Mouse (Mus musculus): ENCODE results near the gene Ube4b. TPM values are rescaled to one million over a fixed set of nuclear protein-coding genes. Genes with fewer than 3 reads are reported as not detected.
A peak's percentile ranks its signal among the peaks of the same experiment; 100 is the strongest.

Gene Ube4b
- polyA plus RNA-seq, 1 experiment from 2014 or later, result 29.9 TPM

GRCm38 (mm10) chr4:149404640-149405465 is 21.7 kb downstream of the Ube4b start:
- Histone ChIP-seq H3K27me3 (ENCODE audit: control insufficient read depth, insufficient read depth, low read length) (no peaks in the 10 kb centered on the region), H3K4me3 (ENCODE audit: low read length) (no peak overlapping the region), H3K4me2 (ENCODE audit: low read depth, low read length) (no peak overlapping the region), H3K36me3 (ENCODE audit: control insufficient read depth, insufficient read depth) (no peaks in the 10 kb centered on the region), H3K27ac (ENCODE audit: low read length) (no peak overlapping the region), H3K9ac (ENCODE audit: low read length) (no peak overlapping the region), H3K4me1 (ENCODE audit: control insufficient read depth, insufficient read depth, low read length) (peaks cover 46% of the 10 kb centered on the region), H3K9me3 (replicated peaks; ENCODE audit: control insufficient read depth, low read length) (no peaks in the 10 kb centered on the region)
- WGBS, result 57% methylated on average over 19 of the region's 19 CpGs
- ATAC-seq (replicated peaks; ENCODE audit: extremely low read depth, insufficient read depth, low FRiP score), result no peak

GRCm38 (mm10) chr4:149403037-149403436 is 23.5 kb downstream of the Ube4b start:
- peaks cover 62% of the 10 kb centered on the region for H3K4me1 ChIP-seq (ENCODE audit: control insufficient read depth, insufficient read depth, low read length)
- no peak overlapping the region for H3K9ac ChIP-seq (ENCODE audit: low read length)
- H3K27me3 ChIP-seq (ENCODE audit: control insufficient read depth, insufficient read depth, low read length), result no peaks in the 10 kb centered on the region
- H3K4me3 ChIP-seq (ENCODE audit: low read length), result no peak overlapping the region
- H3K9me3 ChIP-seq (replicated peaks; ENCODE audit: control insufficient read depth, low read length), result no peaks in the 10 kb centered on the region
- 0 out of 2 replicates have a peak overlapping the region, but pooled peaks have one; percentile 21 for H3K27ac ChIP-seq (ENCODE audit: low read length)
- no peak for ATAC-seq (replicated peaks; ENCODE audit: extremely low read depth, insufficient read depth, low FRiP score)
- 27% methylated on average over 6 of the region's 6 CpGs for WGBS
- H3K4me2 ChIP-seq (ENCODE audit: low read depth, low read length), result no peak overlapping the region
- H3K36me3 ChIP-seq (ENCODE audit: control insufficient read depth, insufficient read depth), result peaks cover 6% of the 10 kb centered on the region

DNA sequence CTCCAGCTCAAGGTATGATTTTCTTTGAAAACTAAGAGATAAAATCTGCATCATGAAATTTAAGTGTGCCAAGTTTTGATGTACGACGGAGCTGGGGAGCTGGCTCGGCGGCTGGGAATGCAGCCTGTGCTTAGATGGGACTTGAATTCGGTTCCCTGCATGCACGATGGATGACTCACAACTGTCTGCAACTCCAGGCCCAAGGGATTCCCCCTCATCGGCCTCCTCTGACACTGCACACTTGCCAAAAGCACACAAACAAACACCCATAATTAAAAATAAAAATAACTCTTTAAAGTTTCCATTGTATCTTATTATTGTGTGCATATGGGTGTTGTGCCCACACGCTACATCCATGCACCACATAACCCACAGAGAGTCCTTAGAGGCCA is 25.0 kb downstream of the Ube4b start:
- no peaks in the 10 kb centered on the region for H3K9me3 ChIP-seq (replicated peaks; ENCODE audit: control insufficient read depth, low read length)
- ATAC-seq (replicated peaks; ENCODE audit: extremely low read depth, insufficient read depth, low FRiP score), result no peak
- H3K9ac ChIP-seq (ENCODE audit: low read length), result peak overlapping the region; percentile 38; the same call in 1 of the 2 replicates
- H3K4me1 ChIP-seq (ENCODE audit: control insufficient read depth, insufficient read depth, low read length), result peaks cover 74% of the 10 kb centered on the region
- peak overlapping the region; percentile 59 for H3K27ac ChIP-seq (ENCODE audit: low read length)
- H3K4me3 ChIP-seq (ENCODE audit: low read length), result no peak overlapping the region
- no peaks in the 10 kb centered on the region for H3K27me3 ChIP-seq (ENCODE audit: control insufficient read depth, insufficient read depth, low read length)
- 30% methylated on average over 8 of the region's 8 CpGs for WGBS
- H3K36me3 ChIP-seq (ENCODE audit: control insufficient read depth, insufficient read depth), result peaks cover 7% of the 10 kb centered on the region
- H3K4me2 ChIP-seq (ENCODE audit: low read depth, low read length), result 0 out of 2 replicates have a peak overlapping the region, but pooled peaks have one; percentile 2

GRCm38 (mm10) chr4:149400878-149401590 is 25.5 kb downstream of the Ube4b start:
- Histone ChIP-seq H3K27ac (ENCODE audit: low read length) (peak overlapping the region; percentile 59), H3K36me3 (ENCODE audit: control insufficient read depth, insufficient read depth) (peaks cover 7% of the 10 kb centered on the region), H3K4me3 (ENCODE audit: low read length) (no peak overlapping the region), H3K27me3 (ENCODE audit: control insufficient read depth, insufficient read depth, low read length) (no peaks in the 10 kb centered on the region), H3K9me3 (replicated peaks; ENCODE audit: control insufficient read depth, low read length) (no peaks in the 10 kb centered on the region), H3K4me2 (ENCODE audit: low read depth, low read length) (peak overlapping the region; percentile 2; the same call in 1 of the 2 replicates), H3K4me1 (ENCODE audit: control insufficient read depth, insufficient read depth, low read length) (peaks cover 77% of the 10 kb centered on the region), H3K9ac (ENCODE audit: low read length) (peak overlapping the region; percentile 38; the same call in 1 of the 2 replicates)
- 47% methylated on average over 12 of the region's 12 CpGs for WGBS
- no peak for ATAC-seq (replicated peaks; ENCODE audit: extremely low read depth, insufficient read depth, low FRiP score)

DNA sequence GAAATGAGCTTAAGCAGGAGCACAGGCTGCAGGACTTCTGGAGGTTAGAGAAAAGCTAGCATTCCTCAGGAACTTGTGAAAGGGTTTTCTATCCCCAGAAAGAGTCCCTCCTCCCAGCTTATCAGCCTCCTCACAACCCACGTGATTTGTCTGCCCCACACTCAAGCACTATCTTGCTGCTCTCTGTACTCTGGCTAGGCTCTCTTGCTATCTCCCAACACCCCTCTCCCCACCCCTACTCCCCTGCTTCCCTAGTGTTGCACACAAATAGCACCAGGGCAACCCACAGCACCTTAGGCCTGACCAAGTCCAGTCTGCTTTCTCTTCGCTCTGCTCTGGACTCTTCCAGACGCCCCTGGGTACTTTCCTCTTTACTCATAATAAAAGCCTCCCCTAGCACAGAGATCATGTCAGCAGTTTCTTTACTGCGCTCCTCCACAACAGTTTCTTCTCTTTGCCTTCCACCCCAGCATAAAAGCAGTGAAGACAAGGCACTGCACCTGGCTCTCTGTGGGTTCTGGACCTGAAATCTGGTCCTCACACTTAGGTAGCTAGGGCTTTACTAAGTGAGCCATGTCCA is 27.1 kb downstream of the Ube4b start:
- H3K4me3 ChIP-seq (ENCODE audit: low read length), result peak overlapping the region; percentile 24
- 26% methylated on average over 4 of the region's 4 CpGs for WGBS
- peak; percentile 88 for ATAC-seq (replicated peaks; ENCODE audit: extremely low read depth, insufficient read depth, low FRiP score)
- H3K4me1 ChIP-seq (ENCODE audit: control insufficient read depth, insufficient read depth, low read length), result peaks cover 77% of the 10 kb centered on the region
- H3K4me2 ChIP-seq (ENCODE audit: low read depth, low read length), result peak overlapping the region; percentile 56
- peak overlapping the region; percentile 63 for H3K9ac ChIP-seq (ENCODE audit: low read length)
- H3K36me3 ChIP-seq (ENCODE audit: control insufficient read depth, insufficient read depth), result peaks cover 7% of the 10 kb centered on the region
- no peaks in the 10 kb centered on the region for H3K9me3 ChIP-seq (replicated peaks; ENCODE audit: control insufficient read depth, low read length)
- H3K27me3 ChIP-seq (ENCODE audit: control insufficient read depth, insufficient read depth, low read length), result no peaks in the 10 kb centered on the region
- peak overlapping the region; percentile 91 for H3K27ac ChIP-seq (ENCODE audit: low read length)

DNA sequence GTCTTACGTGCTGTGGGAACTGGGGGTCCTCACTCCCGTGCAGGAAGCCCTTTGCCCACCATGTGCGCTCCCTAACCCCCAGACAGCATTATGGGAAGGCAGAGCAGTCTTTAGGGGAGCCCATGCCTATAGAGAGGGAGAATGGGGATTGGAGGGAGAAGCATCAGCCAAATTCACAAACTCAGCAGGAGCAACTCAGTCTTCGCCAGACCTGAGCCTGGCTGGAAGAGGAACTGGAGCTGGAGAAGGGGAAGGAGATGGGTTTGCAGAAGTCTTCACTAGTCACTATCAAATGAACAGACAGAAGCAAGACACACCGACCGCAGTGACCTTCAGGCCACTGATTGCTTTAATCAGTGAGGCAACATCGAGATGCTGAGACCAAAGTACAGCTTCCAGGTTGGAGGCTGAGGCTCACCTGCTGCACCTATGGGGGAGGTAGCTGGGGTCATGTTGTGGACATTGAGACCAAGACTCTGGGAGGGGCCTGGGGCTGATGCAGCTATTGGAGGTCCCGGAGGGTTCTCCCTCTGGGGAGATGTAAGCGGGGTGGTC is 28.3 kb downstream of the Ube4b start:
- Histone ChIP-seq H3K27me3 (ENCODE audit: control insufficient read depth, insufficient read depth, low read length) (no peaks in the 10 kb centered on the region), H3K36me3 (ENCODE audit: control insufficient read depth, insufficient read depth) (peaks cover 7% of the 10 kb centered on the region), H3K4me2 (ENCODE audit: low read depth, low read length) (no peak overlapping the region), H3K4me1 (ENCODE audit: control insufficient read depth, insufficient read depth, low read length) (peaks cover 68% of the 10 kb centered on the region), H3K4me3 (ENCODE audit: low read length) (no peak overlapping the region), H3K27ac (ENCODE audit: low read length) (peak overlapping the region; percentile 17), H3K9ac (ENCODE audit: low read length) (no peak overlapping the region), H3K9me3 (replicated peaks; ENCODE audit: control insufficient read depth, low read length) (no peaks in the 10 kb centered on the region)
- 79% methylated on average over 9 of the region's 9 CpGs for WGBS
- no peak for ATAC-seq (replicated peaks; ENCODE audit: extremely low read depth, insufficient read depth, low FRiP score)

DNA sequence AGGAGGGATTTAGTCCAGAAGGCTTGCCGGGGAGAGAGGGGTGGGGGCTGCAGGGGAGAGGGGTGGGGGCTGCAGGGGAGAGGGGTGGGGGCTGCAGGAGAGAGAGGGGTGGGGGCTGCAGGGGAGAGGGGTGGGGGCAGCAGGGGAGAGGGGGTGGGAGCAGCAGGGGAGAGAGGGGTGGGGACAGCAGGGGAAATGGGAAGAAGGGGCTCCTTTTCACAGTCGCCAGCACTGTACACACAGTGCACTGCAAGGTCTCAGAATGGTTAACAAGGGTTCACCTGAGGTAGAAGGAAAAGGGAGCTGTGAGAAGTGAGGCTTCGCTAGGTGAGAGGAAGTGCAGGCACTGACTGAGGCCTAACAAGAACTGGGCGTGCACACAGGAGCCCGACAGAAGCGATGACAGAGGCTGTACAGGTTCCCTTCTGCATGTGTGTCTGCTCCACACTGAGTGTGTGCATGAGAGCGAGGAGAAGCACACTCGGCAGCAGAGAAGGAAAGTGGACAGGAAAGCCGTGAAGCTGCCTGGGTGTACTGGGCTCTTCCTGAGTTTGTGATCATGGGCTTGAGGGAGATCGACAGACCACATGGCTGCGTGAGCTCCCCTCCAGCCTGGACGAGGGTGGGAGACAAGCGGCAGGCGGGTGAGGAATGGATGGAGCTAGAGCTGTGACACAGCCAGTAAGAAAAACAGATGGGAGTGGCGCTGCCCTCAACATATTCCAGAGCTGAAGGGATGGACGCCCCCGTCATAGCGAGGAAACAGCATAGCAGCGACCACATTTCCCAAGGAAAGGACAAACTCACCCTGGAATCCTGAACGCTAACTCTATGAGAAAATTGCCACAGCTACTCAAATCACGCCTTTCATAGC is 29.9 kb downstream of the Ube4b start:
- 29% methylated on average over 21 of the region's 21 CpGs for WGBS
- ATAC-seq (replicated peaks; ENCODE audit: extremely low read depth, insufficient read depth, low FRiP score), result no peak
- no peaks in the 10 kb centered on the region for H3K9me3 ChIP-seq (replicated peaks; ENCODE audit: control insufficient read depth, low read length)
- H3K36me3 ChIP-seq (ENCODE audit: control insufficient read depth, insufficient read depth), result peaks cover 7% of the 10 kb centered on the region
- H3K9ac ChIP-seq (ENCODE audit: low read length), result peak overlapping the region; percentile 36
- peaks cover 75% of the 10 kb centered on the region for H3K4me1 ChIP-seq (ENCODE audit: control insufficient read depth, insufficient read depth, low read length)
- peak overlapping the region; percentile 24; the same call in 1 of the 2 replicates for H3K4me2 ChIP-seq (ENCODE audit: low read depth, low read length)
- H3K4me3 ChIP-seq (ENCODE audit: low read length), result no peak overlapping the region
- H3K27ac ChIP-seq (ENCODE audit: low read length), result peak overlapping the region; percentile 17
- H3K27me3 ChIP-seq (ENCODE audit: control insufficient read depth, insufficient read depth, low read length), result no peaks in the 10 kb centered on the region

- Histone ChIP-seq H3K4me3 (ENCODE audit: low read length) (no peak overlapping the region), H3K9me3 (replicated peaks; ENCODE audit: control insufficient read depth, low read length) (no peaks in the 10 kb centered on the region), H3K36me3 (ENCODE audit: control insufficient read depth, insufficient read depth) (peaks cover 7% of the 10 kb centered on the region), H3K9ac (ENCODE audit: low read length) (0 out of 2 replicates have a peak overlapping the region, but pooled peaks have one; percentile 9), H3K4me1 (ENCODE audit: control insufficient read depth, insufficient read depth, low read length) (peaks cover 65% of the 10 kb centered on the region), H3K27ac (ENCODE audit: low read length) (no peak overlapping the region), H3K4me2 (ENCODE audit: low read depth, low read length) (no peak overlapping the region), H3K27me3 (ENCODE audit: control insufficient read depth, insufficient read depth, low read length) (no peaks in the 10 kb centered on the region)
- no peak for ATAC-seq (replicated peaks; ENCODE audit: extremely low read depth, insufficient read depth, low FRiP score)
- 49% methylated on average over 6 of the region's 6 CpGs for WGBS
Observed at GRCm38 (mm10) chr4:149395581-149395980, 31.0 kb downstream of the Ube4b start.

Data from heart, embryonic 16.5 days (tissue).